Mouse (Mus musculus) C2C12 (cell line): Measurements from ENCODE around the gene Adat1.

ENCODE experiments used
- CEBPB ChIP-seq: IDR thresholded peaks from one replicate; pipeline ENCODE4 v1.6.1; 2011; ENCODE audit warnings: low read depth, mild to moderate bottlenecking, control low read depth, moderate library complexity
- CTCF ChIP-seq: IDR thresholded peaks from one replicate; pipeline ENCODE4 v1.5.1; 2011; ENCODE audit not compliant: control insufficient read depth, insufficient read depth, insufficient read length
- FOSL1 ChIP-seq: IDR thresholded peaks from one replicate; pipeline ENCODE4 v1.8.0; 2011; ENCODE audit warnings: mild to moderate bottlenecking, low read length; ENCODE audit not compliant: poor library complexity, insufficient read depth, severe bottlenecking
- MAX ChIP-seq: IDR thresholded peaks from one replicate; pipeline ENCODE4 v1.6.1; 2011; ENCODE audit warnings: mild to moderate bottlenecking, control low read depth
- MYOD1 ChIP-seq: IDR thresholded peaks from one replicate; pipeline ENCODE4 v1.6.1; 2011; ENCODE audit warnings: low read depth; ENCODE audit not compliant: control insufficient read depth, insufficient read length
- USF1 ChIP-seq: IDR thresholded peaks from one replicate; pipeline ENCODE4 v1.6.1; 2011; ENCODE audit warnings: low read depth, mild to moderate bottlenecking, control low read depth, moderate library complexity

GRCm38 (mm10) chr8:111943544-111943943 is 48.6 kb downstream of the Adat1 start:
- TF ChIP-seq CTCF (no peak), MAX (no peak), MYOD1 (no peak), CEBPB (no peak), USF1 (no peak), FOSL1 (no peak)
